ENCODE assay signal across 24 mouse cellular contexts in genomic region chr4:103395066-103395465, GRCm38 (mm10).
"Had no signal": no experiment of that assay in that cellular context is flagged by ENCODE, and none has a peak within 500 bp of the region (broad histone marks: within the 10 kb centered on the region; RNA-seq: fewer than 3 reads in every experiment).

No protein-coding gene starts in this region.

- H3K9me3 ChIP-seq: heart, embryonic 13.5 days; heart, embryonic 15.5 days; hindbrain, embryonic 13.5 days; hindbrain, embryonic 15.5 days; limb, embryonic 13.5 days; limb, embryonic 15.5 days had no signal

- H3K27me3 ChIP-seq: heart, embryonic 13.5 days; heart, embryonic 15.5 days; hindbrain, embryonic 13.5 days; hindbrain, embryonic 15.5 days; limb, embryonic 13.5 days; limb, embryonic 15.5 days had no signal

- H3K4me2 ChIP-seq: heart, embryonic 11.5 days; heart, embryonic 13.5 days; heart, embryonic 15.5 days; hindbrain, embryonic 13.5 days; hindbrain, embryonic 15.5 days; limb, embryonic 13.5 days; limb, embryonic 15.5 days; liver, embryonic 11.5 days had no signal

- H3K9ac ChIP-seq: forebrain, postnatal 0 days; heart, embryonic 13.5 days; heart, embryonic 15.5 days; hindbrain, embryonic 13.5 days; hindbrain, embryonic 15.5 days; limb, embryonic 13.5 days; limb, embryonic 15.5 days had no signal

- DNase-seq: forebrain, postnatal 0 days; gastrocnemius, postnatal 14 days; gastrocnemius, postnatal 36 days; heart, adult 18-20 months; heart, postnatal 14 days; heart, postnatal 36 days; kidney, adult 11 months; kidney, adult 2 months; kidney, adult 9 months; kidney, postnatal 10 days; kidney, postnatal 25 days; layer of hippocampus, adult 9-11 months; layer of hippocampus, postnatal 36 days; left cerebral cortex, postnatal 4 days had no signal

- H3K4me3 ChIP-seq: heart, embryonic 13.5 days; heart, embryonic 15.5 days; hindbrain, embryonic 13.5 days; hindbrain, embryonic 15.5 days; limb, embryonic 13.5 days; limb, embryonic 15.5 days had no signal

- H3K27ac ChIP-seq: heart, embryonic 13.5 days; heart, embryonic 15.5 days; hindbrain, embryonic 13.5 days; hindbrain, embryonic 15.5 days; hindbrain, postnatal 0 days; limb, embryonic 13.5 days; limb, embryonic 15.5 days had no signal

- H3K36me3 ChIP-seq: heart, embryonic 13.5 days; heart, embryonic 15.5 days; hindbrain, embryonic 13.5 days; hindbrain, embryonic 15.5 days; limb, embryonic 13.5 days; limb, embryonic 15.5 days had no signal

- H3K4me1 ChIP-seq: heart, embryonic 13.5 days; heart, embryonic 15.5 days; hindbrain, embryonic 13.5 days; hindbrain, embryonic 15.5 days; limb, embryonic 13.5 days; limb, embryonic 15.5 days had no signal

- ATAC-seq: forebrain, postnatal 0 days; hindbrain, postnatal 0 days; intestine, embryonic 16.5 days had no signal
